ENCODE assay signal across 7 mouse cellular contexts in the genomic region with DNA sequence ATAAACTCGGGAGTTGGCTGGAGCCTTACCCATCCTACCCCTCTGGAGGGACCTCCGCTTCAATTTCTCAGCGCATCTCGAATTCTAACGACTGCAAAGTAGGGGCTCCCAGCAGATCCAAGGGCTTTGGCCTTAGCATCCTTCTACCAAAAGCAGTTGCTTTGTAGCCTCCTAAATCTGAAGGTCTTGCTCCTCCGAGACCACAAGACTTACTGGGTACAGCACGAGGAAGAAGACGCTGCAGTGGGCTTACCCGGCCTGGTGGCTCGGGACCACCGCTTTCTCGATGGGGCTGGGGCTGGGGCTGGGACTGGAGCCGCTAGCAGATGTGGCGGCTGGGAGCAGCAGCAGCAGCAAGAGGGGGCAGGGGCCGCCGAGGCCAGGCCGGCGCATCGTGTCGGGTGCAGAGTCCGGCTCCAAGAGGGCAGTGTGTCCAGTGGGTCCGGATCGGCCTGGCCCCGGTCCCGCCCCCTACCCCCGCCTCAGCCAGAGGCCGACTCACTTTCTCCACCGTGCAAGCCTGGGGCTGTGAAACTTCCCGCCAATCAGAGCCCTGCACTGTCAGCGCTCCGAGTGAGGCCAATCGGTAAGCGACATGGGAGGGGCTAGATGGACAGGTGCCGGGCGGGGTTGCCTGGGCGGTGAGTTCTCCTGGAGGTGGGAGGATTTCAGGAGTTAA. TPM values are rescaled to one million over a fixed set of nuclear protein-coding genes. Genes with fewer than 3 reads are reported as not detected.
DNase-seq lines count a peak whose midpoint lies in the region; ATAC-seq lines count a peak whose summit lies in the region.

Gene Ltbp4, minus strand, starts transcription at position 518 of the 679 bp plus-strand sequence.

- intact Hi-C loops in left cerebral cortex, postnatal 10 days (cut with DNase I), result no loop called here

- peaks cover 4% of the 10 kb centered on the region; the same call in 1 of the 2 replicates for H3K36me3 ChIP-seq in forebrain, embryonic 16.5 days (ENCODE audit: control insufficient read depth, insufficient read depth)
- peaks cover 12% of the 10 kb centered on the region for H3K36me3 ChIP-seq in hindbrain, embryonic 12.5 days
- H3K36me3 ChIP-seq in midbrain, embryonic 12.5 days, result peaks cover 11% of the 10 kb centered on the region

- H3K27me3 ChIP-seq in forebrain, embryonic 16.5 days (replicated peaks; ENCODE audit: control insufficient read depth, insufficient read depth, low read length), result peaks cover 35% of the 10 kb centered on the region
- peaks cover 67% of the 10 kb centered on the region for H3K27me3 ChIP-seq in hindbrain, embryonic 12.5 days
- H3K27me3 ChIP-seq in midbrain, embryonic 12.5 days, result peaks cover 71% of the 10 kb centered on the region

- H3K27ac ChIP-seq in forebrain, embryonic 16.5 days (ENCODE audit: low read length), result no peak within 1 kb of the TSS
- no peak within 1 kb of the TSS for H3K27ac ChIP-seq in hindbrain, embryonic 12.5 days
- no peak within 1 kb of the TSS for H3K27ac ChIP-seq in midbrain, embryonic 12.5 days (replicated peaks)

- H3K9me3 ChIP-seq in forebrain, embryonic 16.5 days (ENCODE audit: control insufficient read depth, low read length), result no peaks in the 10 kb centered on the region
- no peaks in the 10 kb centered on the region for H3K9me3 ChIP-seq in hindbrain, embryonic 12.5 days (replicated peaks)
- no peaks in the 10 kb centered on the region for H3K9me3 ChIP-seq in midbrain, embryonic 12.5 days

- H3K4me1 ChIP-seq in forebrain, embryonic 16.5 days (replicated peaks; ENCODE audit: control insufficient read depth, insufficient read depth, low read length), result peaks cover 55% of the 10 kb centered on the region
- peaks cover 46% of the 10 kb centered on the region for H3K4me1 ChIP-seq in hindbrain, embryonic 12.5 days
- H3K4me1 ChIP-seq in midbrain, embryonic 12.5 days, result peaks cover 49% of the 10 kb centered on the region

- ATAC-seq in forebrain, embryonic 16.5 days, result no peak
- ATAC-seq in hindbrain, embryonic 12.5 days (ENCODE audit: low FRiP score), result peak; percentile 12; the same call in 1 of the 2 replicates
- peak; percentile 35; the same call in 1 of the 2 replicates for ATAC-seq in midbrain, embryonic 12.5 days (ENCODE audit: low FRiP score, low read depth)
- ATAC-seq in erythroid progenitor cell, adult 5-6 weeks (replicated peaks; ENCODE audit: low FRiP score, poor library complexity, severe bottlenecking), result no peak

- H3K9ac ChIP-seq in forebrain, embryonic 16.5 days (replicated peaks; ENCODE audit: low read depth, low read length), result peak within 1 kb of the TSS; percentile 50
- H3K9ac ChIP-seq in hindbrain, embryonic 12.5 days, result peak within 1 kb of the TSS; percentile 47
- peak within 1 kb of the TSS; percentile 50; the same call in 1 of the 2 replicates for H3K9ac ChIP-seq in midbrain, embryonic 12.5 days (replicated peaks)

- peak within 1 kb of the TSS; percentile 54 for H3K4me2 ChIP-seq in forebrain, embryonic 16.5 days (ENCODE audit: low read length)
- H3K4me2 ChIP-seq in hindbrain, embryonic 12.5 days (replicated peaks), result peak within 1 kb of the TSS; percentile 61
- H3K4me2 ChIP-seq in midbrain, embryonic 12.5 days (replicated peaks), result peak within 1 kb of the TSS; percentile 74

- DNase-seq in ES-CJ7 (ENCODE audit: low read depth, low spot score) (peak; percentile 86), R1 (ENCODE audit: low read depth, low spot score) (peak; percentile 94)
- DNase-seq in left cerebral cortex, postnatal 10 days (ENCODE audit: extremely low spot score in 1 of 2, low spot score in 2 of 2), result peak in 1 of 2 experiments; percentile 56

- H3K4me3 ChIP-seq in forebrain, embryonic 16.5 days (replicated peaks; ENCODE audit: low read length), result peak within 1 kb of the TSS; percentile 39
- peak within 1 kb of the TSS; percentile 35 for H3K4me3 ChIP-seq in hindbrain, embryonic 12.5 days
- peak within 1 kb of the TSS; percentile 42 for H3K4me3 ChIP-seq in midbrain, embryonic 12.5 days

- 1% methylated on average over 35 of the region's 36 CpGs for WGBS in forebrain, embryonic 16.5 days
- WGBS in hindbrain, embryonic 12.5 days, result under 1% methylated on average over 36 of the region's 36 CpGs
- under 1% methylated on average over 36 of the region's 36 CpGs for WGBS in midbrain, embryonic 12.5 days

RNA-seq across cellular contexts. Expression of gene Ltbp4, which starts in this region (rescaled TPM):
- 13.3 and 18.2 TPM in 2 replicates for polyA plus RNA-seq in forebrain, embryonic 16.5 days (2015; fragmentation: Nextera tagmentation; extraction: Ambion mirVana)
- polyA plus RNA-seq in hindbrain, embryonic 12.5 days (2016; fragmentation: Nextera tagmentation; extraction: Ambion mirVana), result 8.7 and 8.9 TPM in 2 replicates
- 10 to 100 TPM; 52.3 to 57.5 TPM for total RNA-seq in left cerebral cortex, postnatal 10 days (2021)
- polyA plus RNA-seq in midbrain, embryonic 12.5 days (2016; fragmentation: Nextera tagmentation; extraction: Ambion mirVana), result 10.1 and 10.2 TPM in 2 replicates
- not detected in 2 replicates for total RNA-seq in erythroid progenitor cell, adult 5-6 weeks (2015; ENCODE audit: low replicate concordance)
- total RNA-seq in erythroid progenitor cell, adult 5-6 weeks (2017; ENCODE audit: low replicate concordance), result 0.61 TPM in 1 of 2 replicates, not detected in the other

Comparison
In these comparisons a context has a peak if more than half of its experiments do, and no peak if none do; other contexts are left out.
1. RNA of gene Ltbp4 (total RNA-seq): 52.3 to 57.5 TPM in left cerebral cortex, postnatal 10 days; 0.61 TPM in erythroid progenitor cell, adult 5-6 weeks; every median in the first group is over 10 times any median in the second.
2. ATAC-seq: peak in hindbrain, embryonic 12.5 days (single experiment) and midbrain, embryonic 12.5 days (single experiment); none in forebrain, embryonic 16.5 days (single experiment) and erythroid progenitor cell, adult 5-6 weeks (single experiment).
3. Peak in every context shown above with its lines, with median percentiles within 50 percentile points of each other: H3K4me2 ChIP-seq, H3K4me3 ChIP-seq and H3K9ac ChIP-seq.